Mouse (Mus musculus): ENCODE measurements around the gene Methig1. TPM values are rescaled to one million over a fixed set of nuclear protein-coding genes. Genes with fewer than 3 reads are reported as not detected.

Methig1 gene
- total RNA-seq, 1 experiment = 0.54 TPM

DNA sequence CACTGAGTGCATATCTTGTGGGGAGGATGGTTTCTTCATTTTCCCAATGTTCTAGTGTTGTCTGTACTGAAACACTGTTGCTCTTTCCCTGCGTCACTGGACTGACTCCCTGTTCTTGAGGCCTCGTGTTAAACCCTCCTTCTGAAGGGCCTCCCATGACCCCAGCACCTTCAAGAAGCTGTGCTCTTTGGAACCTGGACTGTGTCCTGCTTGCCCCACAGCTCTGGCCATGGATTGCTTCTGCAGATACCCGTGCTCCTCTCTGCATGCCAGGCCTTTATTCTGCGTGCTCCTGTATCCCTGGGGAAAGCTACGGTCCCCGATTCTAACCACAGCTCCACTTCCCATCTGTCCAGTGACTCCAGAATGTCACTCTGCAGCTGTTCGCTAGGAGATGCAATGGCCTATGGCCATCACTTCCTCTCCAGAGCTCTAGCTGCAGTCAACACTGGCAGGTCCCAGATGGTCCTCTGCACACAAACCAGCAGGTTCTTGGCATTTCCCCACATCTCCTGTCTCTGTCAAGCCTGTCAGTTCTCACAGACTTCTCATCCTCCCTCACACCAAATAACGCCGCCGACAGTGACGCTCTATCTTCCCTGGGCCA is 77.1 kb downstream of the Methig1 start:
- Histone ChIP-seq H3K27ac (ENCODE audit: insufficient read depth, low read depth, low read length, poor library complexity, severe bottlenecking) (no peak overlapping the region), H3K9me3 (ENCODE audit: control insufficient read depth, insufficient read depth, low read depth, low read length) (no peaks in the 10 kb centered on the region), H3K4me1 (ENCODE audit: control insufficient read depth in 2 of 2, insufficient read depth in 2 of 2, low read length in 2 of 2, poor library complexity in 1 of 2) (peaks cover 2 to 3% of the 10 kb centered on the region in 2 experiments; a peak in 2 of 4 replicates), H3K4me3 (ENCODE audit: insufficient read depth in 1 of 2, low read depth in 1 of 2, low read length in 2 of 2, poor library complexity in 1 of 2, severe bottlenecking in 1 of 2) (no peak overlapping the region), H3K9ac (ENCODE audit: insufficient read depth, low read depth, low read length, poor library complexity, severe bottlenecking) (no peak overlapping the region), H3K36me3 (ENCODE audit: control insufficient read depth, insufficient read depth, low read length, poor library complexity, severe bottlenecking) (no peaks in the 10 kb centered on the region)
- in situ Hi-C loops (cut with MboI; ENCODE audit: low sequenced_read_pairs in 2 of 2, unreplicated experiment in 2 of 2) = no loop called here
- no peak for TF ChIP-seq ZC3H11A (IDR thresholded peaks at IDR 0.05; ENCODE audit: borderline replicate concordance, low read depth, low read length)
- TF ChIP-seq CHD2 (IDR thresholded peaks at IDR 0.05; ENCODE audit: low read depth, low read length) = no peak
- TF ChIP-seq HCFC1 (IDR thresholded peaks at IDR 0.05; ENCODE audit: borderline replicate concordance, insufficient read depth, low read length) = no peak
- TF ChIP-seq MAFK (IDR thresholded peaks at IDR 0.05; ENCODE audit: insufficient read depth, low read depth, low read length) = no peak
- no peak for TF ChIP-seq ZNF384 (IDR thresholded peaks at IDR 0.05; ENCODE audit: low read depth, low read length)
- DNase-seq (ENCODE audit: low read depth, low spot score) = no peak

DNA sequence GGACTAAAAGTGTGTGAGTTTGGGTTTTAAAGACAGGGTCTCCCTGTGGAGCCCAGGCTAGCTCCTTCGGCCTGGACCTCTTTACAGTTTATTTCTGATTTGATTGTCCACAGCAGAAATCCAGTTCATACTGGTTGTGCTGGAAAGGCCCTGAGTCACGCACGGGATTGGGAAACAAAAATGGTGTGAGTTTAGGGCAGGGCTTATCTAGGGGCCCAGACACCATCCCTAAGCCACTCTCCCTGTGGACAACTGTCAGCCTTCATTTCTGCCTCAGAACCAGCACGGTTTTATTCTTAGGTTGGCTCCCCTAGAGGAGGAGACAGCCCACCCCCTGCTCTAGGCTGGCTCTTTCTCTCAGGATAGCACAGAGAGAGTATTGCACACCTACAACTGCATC is 80.3 kb downstream of the Methig1 start:
- H3K4me1 ChIP-seq (ENCODE audit: control insufficient read depth in 2 of 2, insufficient read depth in 2 of 2, low read length in 2 of 2, poor library complexity in 1 of 2) = peaks cover 0 to 1% of the 10 kb centered on the region in 2 experiments; a peak in 1 of 4 replicates
- TF ChIP-seq HCFC1 (IDR thresholded peaks at IDR 0.05; ENCODE audit: borderline replicate concordance, insufficient read depth, low read length) (no peak), ZNF384 (IDR thresholded peaks at IDR 0.05; ENCODE audit: low read depth, low read length) (no peak), CHD2 (IDR thresholded peaks at IDR 0.05; ENCODE audit: low read depth, low read length) (no peak), ZC3H11A (IDR thresholded peaks at IDR 0.05; ENCODE audit: borderline replicate concordance, low read depth, low read length) (no peak), MAFK (IDR thresholded peaks at IDR 0.05; ENCODE audit: insufficient read depth, low read depth, low read length) (no peak)
- H3K9me3 ChIP-seq (ENCODE audit: control insufficient read depth, insufficient read depth, low read depth, low read length) = no peaks in the 10 kb centered on the region
- in situ Hi-C loops (cut with MboI; ENCODE audit: low sequenced_read_pairs in 2 of 2, unreplicated experiment in 2 of 2) = no loop called here
- no peak for DNase-seq (ENCODE audit: low read depth, low spot score)
- H3K36me3 ChIP-seq (ENCODE audit: control insufficient read depth, insufficient read depth, low read length, poor library complexity, severe bottlenecking) = no peaks in the 10 kb centered on the region
- no peak overlapping the region for H3K4me3 ChIP-seq (ENCODE audit: insufficient read depth in 1 of 2, low read depth in 1 of 2, low read length in 2 of 2, poor library complexity in 1 of 2, severe bottlenecking in 1 of 2)
- H3K27ac ChIP-seq (ENCODE audit: insufficient read depth, low read depth, low read length, poor library complexity, severe bottlenecking) = no peak overlapping the region
- no peak overlapping the region for H3K9ac ChIP-seq (ENCODE audit: insufficient read depth, low read depth, low read length, poor library complexity, severe bottlenecking)

Other genes with a start within 250 kb of the Methig1 start
- gene Atf1, start 125.3 kb upstream of the Methig1 start, total RNA-seq (2012; rRNA removed) = 26.4 and 47.2 TPM in 2 replicates
- gene Tmprss12, start 72.3 kb upstream of the Methig1 start, total RNA-seq (2012; rRNA removed) = 1.5 and 1.6 TPM in 2 replicates
- gene Mettl7a1, start 49.0 kb upstream of the Methig1 start, total RNA-seq (2012; rRNA removed) = 11.6 and 21.7 TPM in 2 replicates
- 0.49 and 1.3 TPM in 2 replicates for gene Mettl7a3, start 18.2 kb upstream of the Methig1 start, total RNA-seq (2012; rRNA removed)
- gene Mettl7a2, start 51 bp downstream of the Methig1 start, total RNA-seq (2012; rRNA removed) = 1.4 and 5.1 TPM in 2 replicates
- not detected in 2 replicates for gene Higd1c, start 11.4 kb downstream of the Methig1 start, total RNA-seq (2012; rRNA removed)
- gene Gm5475, start 69.0 kb downstream of the Methig1 start, total RNA-seq (2012; rRNA removed) = 0.11 TPM in 1 of 2 replicates, not detected in the other
- gene Slc11a2, start 71.9 kb downstream of the Methig1 start, total RNA-seq (2012; rRNA removed) = 59.8 and 67.1 TPM in 2 replicates
- 7.8 and 11.2 TPM in 2 replicates for gene Letmd1, start 115.9 kb downstream of the Methig1 start, total RNA-seq (2012; rRNA removed)
- gene Csrnp2, start 142.3 kb downstream of the Methig1 start, total RNA-seq (2012; rRNA removed) = 8.1 and 14.6 TPM in 2 replicates
- gene Tfcp2, start 198.9 kb downstream of the Methig1 start, total RNA-seq (2012; rRNA removed) = 13.1 and 13.6 TPM in 2 replicates
- gene Pou6f1, start 246.8 kb downstream of the Methig1 start, total RNA-seq (2012; rRNA removed) = 2.9 and 4.1 TPM in 2 replicates

All from ES-E14 (cell line).